Mouse (Mus musculus) embryonic facial prominence, embryonic 11.5 days (tissue): ENCODE data around the gene Sh3bp5. TPM values are rescaled to one million over a fixed set of nuclear protein-coding genes. Genes with fewer than 3 reads are reported as not detected.

Experiments used
- ATAC-seq: fragments of 200-750 bp; cut with Nextera tagmentation; replicated peaks from 2 replicates; pipeline ENCODE4 v1.8.0; 2017; ENCODE audit warnings: low read depth; ENCODE audit not compliant: insufficient number of reproducible peaks, low FRiP score, low TSS enrichment
- DNase-seq: peaks from one replicate; pipeline ENCODE4 v3.0.0-alpha.2; 2015; ENCODE audit warnings: low spot score
- H3K27ac ChIP-seq: fragments of 300-500 bp; sonication (generic); replicated peaks from 2 replicates; pipeline ENCODE4 v1.5.1; 2014; ENCODE audit warnings: mild to moderate bottlenecking, low read depth, low read length, control low read depth
- H3K27me3 ChIP-seq: fragments of 300-500 bp; sonication (generic); 2 replicates; pipeline ENCODE4 v1.6.1; 2014; ENCODE audit warnings: mild to moderate bottlenecking, low read length, moderate library complexity, mixed read lengths; ENCODE audit not compliant: control insufficient read depth, insufficient read depth
- H3K36me3 ChIP-seq: fragments of 300-500 bp; sonication (generic); replicated peaks from 2 replicates; pipeline ENCODE4 v1.6.1; 2014; ENCODE audit warnings: low read depth, mild to moderate bottlenecking, low read length, moderate library complexity, mixed read lengths; ENCODE audit not compliant: control insufficient read depth, insufficient read depth
- H3K4me1 ChIP-seq: fragments of 300-500 bp; sonication (generic); 2 replicates; pipeline ENCODE4 v1.6.1; 2014; ENCODE audit warnings: low read length, mixed read lengths; ENCODE audit not compliant: control insufficient read depth, insufficient read depth
- H3K4me2 ChIP-seq: fragments of 300-500 bp; sonication (generic); 2 replicates; pipeline ENCODE4 v1.6.1; 2014; ENCODE audit warnings: low read depth, mild to moderate bottlenecking, control low read depth, low read length, moderate library complexity
- H3K4me3 ChIP-seq: fragments of 300-500 bp; sonication (generic); 2 replicates; pipeline ENCODE4 v1.5.1; 2014; ENCODE audit warnings: low read depth, low read length, control low read depth
- H3K9ac ChIP-seq: fragments of 300-500 bp; sonication (generic); replicated peaks from 2 replicates; pipeline ENCODE4 v1.6.1; 2014; ENCODE audit warnings: mild to moderate bottlenecking, control low read depth, low read length
- H3K9me3 ChIP-seq: fragments of 300-500 bp; sonication (generic); replicated peaks from 2 replicates; pipeline ENCODE4 v1.6.1; 2016; ENCODE audit warnings: mild to moderate bottlenecking, low read length, inconsistent platforms, mixed read lengths; ENCODE audit not compliant: control insufficient read depth
- WGBS: fragments of 180-500 bp; shearing (Covaris S2); extraction: QIAGEN DNeasy Blood & Tissue Kit; methylation state at CpG from one replicate; pipeline ENCODE4 v1.1.7; 2014; 5-methylcytosine and 5-hydroxymethylcytosine counted together
- polyA plus RNA-seq: library from polyadenylated mRNA; unstranded; fragments of >200 nt; fragmentation: Nextera tagmentation; extraction: Ambion mirVana; gene quantifications from 2 replicates; pipeline ENCODE4 v1.2.1, GENCODE M21; 2014

Gene Sh3bp5
- polyA plus RNA-seq, 1 experiment from 2014 or later = 16.0 TPM

GRCm38 (mm10) chr14:31393546-31393890, 42.4 kb downstream of the Sh3bp5 start:
- H3K4me1 ChIP-seq = no peaks in the 10 kb centered on the region
- DNase-seq (no peak), ATAC-seq (no peak)
- no peak overlapping the region for H3K27ac ChIP-seq
- H3K9ac ChIP-seq = no peak overlapping the region
- no peaks in the 10 kb centered on the region for H3K9me3 ChIP-seq
- H3K27me3 ChIP-seq = no peaks in the 10 kb centered on the region
- 71% methylated on average over 3 of the region's 3 CpGs for WGBS
- H3K36me3 ChIP-seq = no peaks in the 10 kb centered on the region; the same call in 1 of the 2 replicates
- H3K4me3 ChIP-seq = no peak overlapping the region
- H3K4me2 ChIP-seq = no peak overlapping the region

GRCm38 (mm10) chr14:31392873-31393545, 42.9 kb downstream of the Sh3bp5 start:
- H3K9ac ChIP-seq = no peak overlapping the region
- no peak overlapping the region for H3K4me3 ChIP-seq
- ATAC-seq = no peak
- WGBS = 85% methylated on average over 8 of the region's 8 CpGs
- H3K27me3 ChIP-seq = no peaks in the 10 kb centered on the region
- H3K27ac ChIP-seq = no peak overlapping the region
- DNase-seq = no peak
- no peak overlapping the region for H3K4me2 ChIP-seq
- no peaks in the 10 kb centered on the region; the same call in 1 of the 2 replicates for H3K36me3 ChIP-seq
- H3K4me1 ChIP-seq = peaks cover 3% of the 10 kb centered on the region
- H3K9me3 ChIP-seq = no peaks in the 10 kb centered on the region

GRCm38 (mm10) chr14:31392300-31392699, 43.6 kb downstream of the Sh3bp5 start:
- no peak overlapping the region for H3K4me3 ChIP-seq
- DNase-seq = no peak
- no peak overlapping the region for H3K9ac ChIP-seq
- no peak overlapping the region for H3K27ac ChIP-seq
- H3K4me2 ChIP-seq = no peak overlapping the region
- no peaks in the 10 kb centered on the region for H3K9me3 ChIP-seq
- no peaks in the 10 kb centered on the region; the same call in 1 of the 2 replicates for H3K36me3 ChIP-seq
- H3K27me3 ChIP-seq = no peaks in the 10 kb centered on the region
- peaks cover 3% of the 10 kb centered on the region for H3K4me1 ChIP-seq
- no peak for ATAC-seq
- WGBS = 82% methylated on average over 5 of the region's 5 CpGs

- H3K36me3 ChIP-seq = no peaks in the 10 kb centered on the region; the same call in 1 of the 2 replicates
Measured at GRCm38 (mm10) chr14:31389421-31390147, 46.3 kb downstream of the Sh3bp5 start.

GRCm38 (mm10) chr14:31388086-31388872, 47.6 kb downstream of the Sh3bp5 start:
- DNase-seq = peak; percentile 65
- H3K27ac ChIP-seq = peak overlapping the region; percentile 28; the same call in 1 of the 2 replicates
- no peaks in the 10 kb centered on the region for H3K27me3 ChIP-seq
- H3K4me1 ChIP-seq = peaks cover 3% of the 10 kb centered on the region
- H3K9me3 ChIP-seq = no peaks in the 10 kb centered on the region
- ATAC-seq = 0 out of 2 replicates have a peak, but pooled peaks have one; percentile 20
- H3K36me3 ChIP-seq = no peaks in the 10 kb centered on the region
- 53% methylated on average over 13 of the region's 13 CpGs for WGBS
- H3K4me2 ChIP-seq = no peak overlapping the region
- no peak overlapping the region; the same call in 1 of the 2 replicates for H3K9ac ChIP-seq
- no peak overlapping the region for H3K4me3 ChIP-seq

More at GRCm38 (mm10) chr14:31389421-31390147, 46.3 kb downstream of the Sh3bp5 start:
- H3K4me3 ChIP-seq = no peak overlapping the region
- peaks cover 3% of the 10 kb centered on the region for H3K4me1 ChIP-seq
- DNase-seq = no peak
- WGBS = 89% methylated on average over 8 of the region's 8 CpGs
- H3K27me3 ChIP-seq = no peaks in the 10 kb centered on the region
- no peak for ATAC-seq
- no peak overlapping the region for H3K9ac ChIP-seq
- H3K9me3 ChIP-seq = no peaks in the 10 kb centered on the region
- no peak overlapping the region for H3K4me2 ChIP-seq
- H3K27ac ChIP-seq = no peak overlapping the region

- Histone ChIP-seq H3K4me1 (peaks cover 3% of the 10 kb centered on the region), H3K4me3 (no peak overlapping the region), H3K4me2 (no peak overlapping the region), H3K9ac (no peak overlapping the region), H3K9me3 (no peaks in the 10 kb centered on the region), H3K27ac (no peak overlapping the region), H3K27me3 (no peaks in the 10 kb centered on the region), H3K36me3 (no peaks in the 10 kb centered on the region)
- no peak for DNase-seq
- ATAC-seq = no peak
- WGBS = 77% methylated on average over 11 of the region's 11 CpGs
Measured at GRCm38 (mm10) chr14:31387301-31387981, 48.4 kb downstream of the Sh3bp5 start.

- 50% methylated on average over 13 of the region's 13 CpGs for WGBS
- Histone ChIP-seq H3K4me1 (peaks cover 3% of the 10 kb centered on the region), H3K27me3 (no peaks in the 10 kb centered on the region), H3K27ac (no peak overlapping the region), H3K9me3 (no peaks in the 10 kb centered on the region), H3K36me3 (no peaks in the 10 kb centered on the region; the same call in 1 of the 2 replicates), H3K4me3 (no peak overlapping the region), H3K9ac (no peak overlapping the region), H3K4me2 (no peak overlapping the region)
- ATAC-seq (0 out of 2 replicates have a peak, but pooled peaks have one; percentile 55), DNase-seq (peak; percentile 80)
Measured at GRCm38 (mm10) chr14:31385977-31386697, 49.7 kb downstream of the Sh3bp5 start.
